8 mouse cellular contexts compared by ENCODE assay signal in the genomic region with DNA sequence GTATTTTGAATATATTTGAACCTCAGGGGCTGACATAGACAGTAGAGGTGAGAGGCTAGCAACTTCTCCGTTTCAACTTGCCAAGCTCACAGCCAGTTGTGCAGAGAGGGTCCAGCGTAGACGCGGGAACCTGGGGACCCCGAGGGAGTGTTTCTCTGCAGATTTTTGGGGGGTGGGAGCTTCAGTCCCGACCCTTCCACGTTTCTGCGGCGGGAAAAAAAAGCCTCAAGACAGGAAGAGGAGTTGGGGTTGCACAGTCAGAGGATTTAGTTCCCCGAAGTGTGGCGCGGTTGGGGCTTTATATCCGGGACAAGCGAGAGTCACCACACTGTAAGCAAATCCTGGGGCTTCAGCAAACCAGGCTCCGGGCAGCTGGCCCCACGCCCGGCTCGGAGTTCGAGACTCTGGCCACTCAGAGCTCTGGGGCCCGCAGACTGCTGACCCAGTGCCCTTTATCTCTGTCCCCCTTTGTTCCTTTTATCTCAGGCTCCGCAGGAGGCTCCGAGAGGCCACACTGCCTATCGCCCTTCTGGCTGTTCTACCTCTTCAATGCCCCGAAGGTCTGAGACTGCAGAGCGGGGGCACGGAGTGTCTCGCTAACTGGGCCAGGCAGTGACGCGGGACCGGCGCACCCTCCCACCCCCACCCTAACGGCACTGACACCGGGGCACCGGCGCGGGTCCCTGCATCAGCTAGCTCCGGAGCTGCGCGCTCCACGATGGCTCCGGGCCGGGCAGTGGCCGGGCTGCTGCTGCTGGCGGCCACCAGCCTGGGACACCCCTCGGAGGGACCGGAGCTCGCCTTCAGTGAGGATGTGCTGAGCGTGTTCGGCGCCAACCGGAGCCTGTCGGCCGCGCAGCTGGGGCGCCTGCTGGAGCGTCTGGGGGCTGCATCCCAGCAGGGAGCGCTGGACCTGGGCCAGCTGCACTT. TPM values are rescaled to one million over a fixed set of nuclear protein-coding genes. Genes with fewer than 3 reads are reported as not detected.
DNase-seq lines count a peak whose midpoint lies in the region; ATAC-seq lines count a peak whose summit lies in the region.

No protein-coding gene starts in this region.

- no peaks in the 10 kb centered on the region for H3K4me1 ChIP-seq in brown adipose tissue, adult 24 weeks (ENCODE audit: control insufficient read depth, insufficient read depth, insufficient read length, low read length)
- peaks cover 24% of the 10 kb centered on the region for H3K4me1 ChIP-seq in forebrain, embryonic 10.5 days
- H3K4me1 ChIP-seq in heart, embryonic 15.5 days (replicated peaks): peaks cover 15% of the 10 kb centered on the region
- peaks cover 27% of the 10 kb centered on the region for H3K4me1 ChIP-seq in liver, embryonic 16.5 days (ENCODE audit: control insufficient read depth, low read depth, low read length)
- H3K4me1 ChIP-seq in neural tube, embryonic 13.5 days (replicated peaks): peaks cover 19% of the 10 kb centered on the region

- peak; percentile 45 to 49 for DNase-seq in CD8-positive naive resting alpha-beta T cell, adult 2 months (ENCODE audit: low read depth in 2 of 2, low spot score in 2 of 2)
- DNase-seq in forebrain, embryonic 10.5 days (ENCODE audit: extremely low spot score, low spot score): peak; percentile 69
- DNase-seq in kidney, postnatal 14 days: peak; percentile 78
- DNase-seq in testis, postnatal 10 days (ENCODE audit: low spot score): peak; percentile 60

- H3K4me3 ChIP-seq in brown adipose tissue, adult 24 weeks (ENCODE audit: insufficient read depth, low read depth, low read length): peak overlapping the region; percentile 69
- H3K4me3 ChIP-seq in forebrain, embryonic 10.5 days: peak overlapping the region; percentile 73
- peak overlapping the region; percentile 60 for H3K4me3 ChIP-seq in heart, embryonic 15.5 days
- peak overlapping the region; percentile 91 for H3K4me3 ChIP-seq in liver, embryonic 16.5 days (ENCODE audit: low read depth, low read length)
- peak overlapping the region; percentile 53 for H3K4me3 ChIP-seq in neural tube, embryonic 13.5 days

- peak overlapping the region; percentile 97 for H3K4me2 ChIP-seq in heart, embryonic 15.5 days
- peak overlapping the region; percentile 99 for H3K4me2 ChIP-seq in liver, embryonic 16.5 days (ENCODE audit: low read depth, low read length)
- H3K4me2 ChIP-seq in neural tube, embryonic 13.5 days: peak overlapping the region; percentile 94

- under 1% methylated on average over 57 of the region's 57 CpGs for WGBS in forebrain, embryonic 10.5 days
- WGBS in heart, embryonic 15.5 days: under 1% methylated on average over 54 of the region's 57 CpGs
- WGBS in liver, embryonic 16.5 days (ENCODE audit: insufficient replicate concordance): under 1% methylated on average over 57 of the region's 57 CpGs
- WGBS in neural tube, embryonic 13.5 days: under 1% methylated on average over 57 of the region's 57 CpGs

- H3K36me3 ChIP-seq in forebrain, embryonic 10.5 days (replicated peaks): no peaks in the 10 kb centered on the region
- H3K36me3 ChIP-seq in heart, embryonic 15.5 days: no peaks in the 10 kb centered on the region
- peaks cover 2% of the 10 kb centered on the region; the same call in 1 of the 2 replicates for H3K36me3 ChIP-seq in liver, embryonic 16.5 days (ENCODE audit: control insufficient read depth, insufficient read depth)
- H3K36me3 ChIP-seq in neural tube, embryonic 13.5 days: no peaks in the 10 kb centered on the region

- H3K9ac ChIP-seq in heart, embryonic 15.5 days: peak overlapping the region; percentile 63
- peak overlapping the region; percentile 89 for H3K9ac ChIP-seq in liver, embryonic 16.5 days (ENCODE audit: low read depth, low read length)
- peak overlapping the region; percentile 70 for H3K9ac ChIP-seq in neural tube, embryonic 13.5 days

- peaks cover 24% of the 10 kb centered on the region for H3K27me3 ChIP-seq in forebrain, embryonic 10.5 days (ENCODE audit: poor library complexity, severe bottlenecking)
- H3K27me3 ChIP-seq in heart, embryonic 15.5 days: no peaks in the 10 kb centered on the region
- no peaks in the 10 kb centered on the region for H3K27me3 ChIP-seq in liver, embryonic 16.5 days (ENCODE audit: control insufficient read depth, insufficient read depth, low read depth, low read length)
- H3K27me3 ChIP-seq in neural tube, embryonic 13.5 days: peaks cover 9% of the 10 kb centered on the region

- ATAC-seq in heart, embryonic 15.5 days (replicated peaks; ENCODE audit: insufficient number of reproducible peaks, insufficient read depth, low FRiP score, low read depth): peak; percentile 53
- ATAC-seq in liver, embryonic 16.5 days (ENCODE audit: low read depth): peak; percentile 63
- ATAC-seq in neural tube, embryonic 13.5 days (ENCODE audit: low read depth): peak; percentile 86

- H3K9me3 ChIP-seq in forebrain, embryonic 10.5 days: no peaks in the 10 kb centered on the region
- H3K9me3 ChIP-seq in heart, embryonic 15.5 days (replicated peaks): no peaks in the 10 kb centered on the region
- no peaks in the 10 kb centered on the region for H3K9me3 ChIP-seq in liver, embryonic 16.5 days (replicated peaks; ENCODE audit: control insufficient read depth, low read length)
- H3K9me3 ChIP-seq in neural tube, embryonic 13.5 days: no peaks in the 10 kb centered on the region

- no peak overlapping the region for H3K27ac ChIP-seq in brown adipose tissue, adult 24 weeks (replicated peaks; ENCODE audit: low read depth, low read length)
- H3K27ac ChIP-seq in forebrain, embryonic 10.5 days: peak overlapping the region; percentile 87
- peak overlapping the region; percentile 78 for H3K27ac ChIP-seq in heart, embryonic 15.5 days
- H3K27ac ChIP-seq in liver, embryonic 16.5 days (ENCODE audit: low read length): peak overlapping the region; percentile 96
- peak overlapping the region; percentile 61 for H3K27ac ChIP-seq in neural tube, embryonic 13.5 days (replicated peaks)

RNA-seq across cellular contexts. Expression of gene Slc39a8, which starts 0.9 kb away (rescaled TPM):
- 1.4 and 2.9 TPM in 2 replicates for polyA plus RNA-seq in brown adipose tissue, adult 24 weeks (2012; ENCODE audit: insufficient read depth, insufficient read length, missing spikeins)
- 19.6 and 20.7 TPM in 2 replicates for polyA plus RNA-seq in forebrain, embryonic 10.5 days (2016; fragmentation: Nextera tagmentation; extraction: Ambion mirVana)
- 11.9 and 15.1 TPM in 2 replicates for polyA plus RNA-seq in heart, embryonic 15.5 days (2015; fragmentation: Nextera tagmentation; extraction: Ambion mirVana)
- 31.5 and 33.8 TPM in 2 replicates for polyA plus RNA-seq in liver, embryonic 16.5 days (2015; fragmentation: Nextera tagmentation; extraction: Ambion mirVana)
- polyA plus RNA-seq in neural tube, embryonic 13.5 days (2015; fragmentation: Nextera tagmentation; extraction: Ambion mirVana): 12.2 and 12.9 TPM in 2 replicates
